Mouse (Mus musculus) embryonic fibroblast, embryonic 13.5 days (primary cell): ENCODE measurements at regions not wholly inside any gene's neighbourhood (a gene's known extent, or its start where the extent isn't known, plus 50 kb on each side); places are given as distances from the start of the nearest gene placed in this dataset.

Source experiments
- CTCF ChIP-seq: IDR thresholded peaks from 2 replicates; pipeline ENCODE4 v1.5.1; 2011; ENCODE audit warnings: mild to moderate bottlenecking, control low read depth, low read length, moderate library complexity, borderline replicate concordance; ENCODE audit not compliant: insufficient read depth
- POLR2A ChIP-seq: IDR thresholded peaks from 2 replicates; pipeline ENCODE4 v1.6.1; 2011; ENCODE audit warnings: low read depth, mild to moderate bottlenecking, control low read depth, low read length, moderate library complexity

GRCm38 (mm10) chr3:52822848-52823247 lies 194.2 kb downstream of the Cog6 start:
- no peak for TF ChIP-seq CTCF
- no peak for TF ChIP-seq POLR2A
